ENCODE assay signal across 25 mouse cellular contexts in the genomic region with DNA sequence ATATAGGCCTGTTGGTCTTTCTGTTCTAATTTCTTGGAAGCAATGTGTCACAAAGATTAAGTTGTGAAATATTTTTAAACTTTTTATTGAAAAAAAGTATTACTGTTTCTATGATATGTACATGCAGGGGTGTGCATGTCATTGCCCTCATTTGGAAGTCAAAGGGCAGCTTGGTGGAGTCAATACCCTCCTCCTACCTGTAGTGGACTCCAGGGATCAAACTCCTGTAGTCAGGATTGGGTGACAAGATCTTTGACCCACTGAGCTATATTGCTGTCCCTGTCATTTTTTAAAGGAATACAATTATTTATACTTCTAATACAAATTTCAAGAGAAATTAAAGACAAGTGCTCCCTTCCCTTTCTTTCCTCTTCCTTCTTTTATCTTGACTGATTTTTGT.
DNase-seq lines count a peak whose midpoint lies in the region; ATAC-seq and TF ChIP-seq lines count a peak whose summit lies in the region.
"Had no signal": no experiment of that assay in that cellular context is flagged by ENCODE, and none has a peak within 500 bp of the region (broad histone marks: within the 10 kb centered on the region; RNA-seq: fewer than 3 reads in every experiment).

No protein-coding gene starts in this region.

- TF ChIP-seq EP300 in MEL (IDR thresholded peaks at IDR 0.05; ENCODE audit: low read depth in 1 of 2, low read length in 2 of 2) = no peak

- H3K4me3 ChIP-seq in liver, adult 2 months (ENCODE audit: insufficient read depth, low read depth, low read length) = no peak overlapping the region
- no peak overlapping the region for H3K4me3 ChIP-seq in liver, embryonic 12.5 days
- no peak overlapping the region for H3K4me3 ChIP-seq in MEL (ENCODE audit: control insufficient read depth in 1 of 2, insufficient read depth in 1 of 2, low read depth in 2 of 2, low read length in 2 of 2)
- H3K4me3 ChIP-seq: embryonic facial prominence, embryonic 13.5 days; embryonic facial prominence, embryonic 15.5 days; forebrain, embryonic 13.5 days; forebrain, embryonic 15.5 days had no signal

- no peak for TF ChIP-seq CTCF in liver, adult 2 months (IDR thresholded peaks at IDR 0.05; ENCODE audit: low read depth, low read length)
- TF ChIP-seq CTCF in MEL (IDR thresholded peaks at IDR 0.05 in 2 of 3, conservative IDR thresholded peaks at IDR 0.05 in 1 of 3; ENCODE audit: control insufficient read depth in 1 of 3, insufficient read depth in 1 of 3, low read depth in 2 of 3, low read length in 3 of 3, poor library complexity in 1 of 3, severe bottlenecking in 1 of 3) = no peak

- peak; percentile 5 for DNase-seq in adrenal gland, postnatal 10 days
- no peak for DNase-seq in adrenal gland, adult 8-10 months
- DNase-seq in kidney, adult 9 months = peak; percentile 24
- no peak for DNase-seq in kidney, postnatal 14 days
- DNase-seq in liver, adult 2 months (ENCODE audit: extremely low read depth, low read depth, low spot score) = peak; percentile 92
- DNase-seq in MEL (ENCODE audit: low read depth, low spot score) = no peak
- DNase-seq: adrenal gland, adult 2 months; adrenal gland, postnatal 25 days; B cell, adult 2 months; cerebellum, adult 11 months; cerebellum, adult 18-20 months; cerebellum, adult 8-10 months; cerebellum, adult 9-11 months; cerebellum, postnatal 14 days; cerebellum, postnatal 36 days; embryo, embryonic 11 days; forebrain, postnatal 0 days had no signal

- H3K4me2 ChIP-seq in liver, embryonic 12.5 days = no peak overlapping the region
- H3K4me2 ChIP-seq: embryonic facial prominence, embryonic 13.5 days; embryonic facial prominence, embryonic 15.5 days; forebrain, embryonic 13.5 days; forebrain, embryonic 15.5 days had no signal

- no peaks in the 10 kb centered on the region for H3K36me3 ChIP-seq in liver, adult 2 months (ENCODE audit: control insufficient read depth, insufficient read depth, low read length)
- H3K36me3 ChIP-seq in liver, embryonic 12.5 days = no peaks in the 10 kb centered on the region
- H3K36me3 ChIP-seq in MEL (ENCODE audit: control insufficient read depth in 1 of 2, insufficient read depth in 2 of 2, low read length in 2 of 2) = peaks cover 2 to 20% of the 10 kb centered on the region in 2 experiments; a peak in 3 of 4 replicates
- H3K36me3 ChIP-seq: embryonic facial prominence, embryonic 13.5 days; embryonic facial prominence, embryonic 15.5 days; forebrain, embryonic 15.5 days had no signal

- H3K9me3 ChIP-seq in liver, embryonic 12.5 days (replicated peaks) = no peaks in the 10 kb centered on the region
- H3K9me3 ChIP-seq in MEL (replicated peaks; ENCODE audit: insufficient read depth, low read length) = no peaks in the 10 kb centered on the region
- H3K9me3 ChIP-seq: embryonic facial prominence, embryonic 13.5 days; embryonic facial prominence, embryonic 15.5 days; forebrain, embryonic 13.5 days; forebrain, embryonic 15.5 days; G1E had no signal

- no peak for TF ChIP-seq RAD21 in MEL (IDR thresholded peaks at IDR 0.05; ENCODE audit: low read depth, low read length)

- no peak for TF ChIP-seq POLR2A in liver, adult 2 months (IDR thresholded peaks at IDR 0.05; ENCODE audit: extremely low read depth, insufficient read depth, low read length)
- TF ChIP-seq POLR2A in MEL (IDR thresholded peaks at IDR 0.05; ENCODE audit: control insufficient read depth in 1 of 2, insufficient read depth in 1 of 2, low read depth in 1 of 2, low read length in 2 of 2, poor library complexity in 1 of 2) = no peak

- no peak for ATAC-seq in liver, embryonic 12.5 days
- ATAC-seq: CD4-positive, CD25-positive, alpha-beta regulatory T cell, adult 4 months; forebrain, embryonic 13.5 days; forebrain, embryonic 15.5 days; forebrain, postnatal 0 days had no signal

- H3K79me2 ChIP-seq in liver, adult 2 months (ENCODE audit: control insufficient read depth, insufficient read depth, low read length) = no peaks in the 10 kb centered on the region
- peaks cover 14% of the 10 kb centered on the region for H3K79me2 ChIP-seq in MEL (ENCODE audit: control insufficient read depth, insufficient read depth, low read length, poor library complexity)

- no peak overlapping the region for H3K27ac ChIP-seq in liver, adult 2 months (replicated peaks; ENCODE audit: insufficient read depth, low read depth, low read length)
- H3K27ac ChIP-seq in liver, embryonic 12.5 days = no peak overlapping the region
- no peak overlapping the region for H3K27ac ChIP-seq in MEL (ENCODE audit: control insufficient read depth, low read depth, low read length)
- H3K27ac ChIP-seq: embryonic facial prominence, embryonic 13.5 days; embryonic facial prominence, embryonic 15.5 days; forebrain, embryonic 13.5 days; forebrain, embryonic 15.5 days had no signal

- no peaks in the 10 kb centered on the region for H3K4me1 ChIP-seq in liver, adult 2 months (ENCODE audit: control insufficient read depth, insufficient read depth, low read length)
- no peaks in the 10 kb centered on the region for H3K4me1 ChIP-seq in liver, embryonic 12.5 days
- H3K4me1 ChIP-seq in MEL (ENCODE audit: control insufficient read depth in 1 of 2, insufficient read depth in 2 of 2, low read length in 2 of 2) = peaks cover 2 to 3% of the 10 kb centered on the region in 2 experiments; a peak in 3 of 4 replicates
- H3K4me1 ChIP-seq: embryonic facial prominence, embryonic 13.5 days; embryonic facial prominence, embryonic 15.5 days; forebrain, embryonic 13.5 days; forebrain, embryonic 15.5 days had no signal

- H3K9ac ChIP-seq in liver, adult 2 months (ENCODE audit: low read depth, low read length) = no peak overlapping the region
- no peak overlapping the region for H3K9ac ChIP-seq in liver, embryonic 12.5 days
- H3K9ac ChIP-seq in MEL (ENCODE audit: control insufficient read depth, low read depth, low read length, poor library complexity, severe bottlenecking) = no peak overlapping the region
- H3K9ac ChIP-seq: embryonic facial prominence, embryonic 13.5 days; embryonic facial prominence, embryonic 15.5 days; forebrain, embryonic 13.5 days; forebrain, embryonic 15.5 days; forebrain, postnatal 0 days had no signal

- no peaks in the 10 kb centered on the region for H3K27me3 ChIP-seq in liver, adult 2 months (ENCODE audit: control insufficient read depth, insufficient read depth, low read length)
- H3K27me3 ChIP-seq in liver, embryonic 12.5 days (replicated peaks) = no peaks in the 10 kb centered on the region
- no peaks in the 10 kb centered on the region for H3K27me3 ChIP-seq in MEL (ENCODE audit: control insufficient read depth in 1 of 2, insufficient read depth in 2 of 2, low read length in 2 of 2)
- H3K27me3 ChIP-seq: CH12.LX; embryonic facial prominence, embryonic 13.5 days; embryonic facial prominence, embryonic 15.5 days; forebrain, embryonic 13.5 days; forebrain, embryonic 15.5 days had no signal

TF ChIP-seq in MEL, 35 proteins besides CTCF, POLR2A, EP300 and RAD21:
- TF ChIP-seq KAT2A (conservative IDR thresholded peaks at IDR 0.05; ENCODE audit: low read depth, low read length) (no peak), POLR2AphosphoS2 (IDR thresholded peaks at IDR 0.05; ENCODE audit: low read length) (no peak), ZNF384 (IDR thresholded peaks at IDR 0.05; ENCODE audit: low read depth, low read length) (peak; percentile 64; the same call in 1 of the 2 replicates)

Comparison
In these comparisons a context has a peak if more than half of its experiments do, and no peak if none do; other contexts are left out.
1. DNase-seq: peak in adrenal gland, postnatal 10 days (single experiment), kidney, adult 9 months (single experiment) and liver, adult 2 months (single experiment); none in adrenal gland, adult 8-10 months (single experiment), kidney, postnatal 14 days (single experiment) and MEL (single experiment).